Mouse (Mus musculus): ENCODE data around the gene Map4k5. TPM values are rescaled to one million over a fixed set of nuclear protein-coding genes. Genes with fewer than 3 reads are reported as not detected.
A peak's percentile ranks its signal among the peaks of the same experiment; 100 is the strongest.

Gene Map4k5
- polyA plus RNA-seq (2015; fragmentation: Nextera tagmentation; extraction: Ambion mirVana) = 33.6 and 33.9 TPM in 2 replicates

GRCm38 (mm10) chr12:69892371-69893251, at the start of gene Map4k5, which contains the start of gene Atl1:
Gene Map4k5, minus strand, starts transcription at chr12:69893200.
Gene Atl1, plus strand, starts transcription at chr12:69892614.
- Histone ChIP-seq H3K4me3 (peak within 1 kb of the TSS; percentile 81), H3K4me2 (replicated peaks) (peak within 1 kb of the TSS; percentile 55), H3K36me3 (no peaks in the 10 kb centered on the region), H3K9me3 (no peaks in the 10 kb centered on the region), H3K27me3 (no peaks in the 10 kb centered on the region), H3K4me1 (peaks cover 35% of the 10 kb centered on the region), H3K9ac (replicated peaks) (peak within 1 kb of the TSS; percentile 89), H3K27ac (replicated peaks) (peak within 1 kb of the TSS; percentile 91)
- peak; percentile 98 for ATAC-seq (replicated peaks)
- WGBS = under 1% methylated on average over 117 of the region's 118 CpGs

- peaks cover 41% of the 10 kb centered on the region for H3K36me3 ChIP-seq
- H3K27me3 ChIP-seq = no peaks in the 10 kb centered on the region
- no peak overlapping the region for H3K4me2 ChIP-seq (replicated peaks)
- no peak overlapping the region for H3K9ac ChIP-seq (replicated peaks)
- no peaks in the 10 kb centered on the region for H3K9me3 ChIP-seq
- ATAC-seq (replicated peaks) = no peak
- no peak overlapping the region for H3K4me3 ChIP-seq
- H3K27ac ChIP-seq (replicated peaks) = no peak overlapping the region
- 67% methylated on average over 1 of the region's 1 CpGs for WGBS
- no peaks in the 10 kb centered on the region for H3K4me1 ChIP-seq
These were observed 48.8 kb upstream of the Map4k5 start for GRCm38 (mm10) chr12:69941655-69942329.

GRCm38 (mm10) chr12:69939291-69939690, 46.3 kb upstream of the Map4k5 start:
- no peaks in the 10 kb centered on the region for H3K27me3 ChIP-seq
- 59% methylated on average over 2 of the region's 2 CpGs for WGBS
- H3K36me3 ChIP-seq = peaks cover 43% of the 10 kb centered on the region
- H3K4me2 ChIP-seq (replicated peaks) = no peak overlapping the region
- no peaks in the 10 kb centered on the region for H3K9me3 ChIP-seq
- H3K9ac ChIP-seq (replicated peaks) = no peak overlapping the region
- no peaks in the 10 kb centered on the region for H3K4me1 ChIP-seq
- no peak for ATAC-seq (replicated peaks)
- no peak overlapping the region for H3K4me3 ChIP-seq
- H3K27ac ChIP-seq (replicated peaks) = no peak overlapping the region

- Histone ChIP-seq H3K4me2 (replicated peaks) (no peak overlapping the region), H3K27ac (replicated peaks) (no peak overlapping the region), H3K4me1 (no peaks in the 10 kb centered on the region), H3K9ac (replicated peaks) (no peak overlapping the region), H3K27me3 (no peaks in the 10 kb centered on the region), H3K36me3 (peaks cover 48% of the 10 kb centered on the region), H3K9me3 (no peaks in the 10 kb centered on the region), H3K4me3 (no peak overlapping the region)
- WGBS = 34% methylated on average over 5 of the region's 5 CpGs
- ATAC-seq (replicated peaks) = no peak
These were observed 44.7 kb upstream of the Map4k5 start for GRCm38 (mm10) chr12:69937731-69938130.

GRCm38 (mm10) chr12:69926716-69927115, 33.7 kb upstream of the Map4k5 start:
- Histone ChIP-seq H3K36me3 (peaks cover 19% of the 10 kb centered on the region; the same call in 1 of the 2 replicates), H3K27ac (replicated peaks) (no peak overlapping the region), H3K4me3 (no peak overlapping the region), H3K9ac (replicated peaks) (no peak overlapping the region), H3K4me1 (no peaks in the 10 kb centered on the region), H3K9me3 (no peaks in the 10 kb centered on the region), H3K27me3 (no peaks in the 10 kb centered on the region), H3K4me2 (replicated peaks) (no peak overlapping the region)
- 55% methylated on average over 7 of the region's 7 CpGs for WGBS
- ATAC-seq (replicated peaks) = no peak

- Histone ChIP-seq H3K36me3 (peaks cover 9% of the 10 kb centered on the region; the same call in 1 of the 2 replicates), H3K9ac (replicated peaks) (no peak overlapping the region), H3K4me2 (replicated peaks) (no peak overlapping the region), H3K4me3 (no peak overlapping the region), H3K27me3 (no peaks in the 10 kb centered on the region), H3K9me3 (no peaks in the 10 kb centered on the region), H3K4me1 (no peaks in the 10 kb centered on the region), H3K27ac (replicated peaks) (no peak overlapping the region)
- 12% methylated on average over 5 of the region's 5 CpGs for WGBS
- ATAC-seq (replicated peaks) = no peak
These were observed 31.0 kb upstream of the Map4k5 start for GRCm38 (mm10) chr12:69924012-69924411.

GRCm38 (mm10) chr12:69923603-69924002, 30.6 kb upstream of the Map4k5 start:
- H3K4me3 ChIP-seq = no peak overlapping the region
- WGBS = 68% methylated on average over 3 of the region's 3 CpGs
- H3K9me3 ChIP-seq = no peaks in the 10 kb centered on the region
- no peaks in the 10 kb centered on the region for H3K27me3 ChIP-seq
- H3K4me2 ChIP-seq (replicated peaks) = no peak overlapping the region
- no peaks in the 10 kb centered on the region for H3K4me1 ChIP-seq
- no peak overlapping the region for H3K27ac ChIP-seq (replicated peaks)
- no peak for ATAC-seq (replicated peaks)
- peaks cover 9% of the 10 kb centered on the region; the same call in 1 of the 2 replicates for H3K36me3 ChIP-seq
- H3K9ac ChIP-seq (replicated peaks) = no peak overlapping the region

GRCm38 (mm10) chr12:69923128-69923527, 30.1 kb upstream of the Map4k5 start:
- no peaks in the 10 kb centered on the region for H3K4me1 ChIP-seq
- WGBS = 78% methylated on average over 3 of the region's 3 CpGs
- ATAC-seq (replicated peaks) = no peak
- H3K9ac ChIP-seq (replicated peaks) = no peak overlapping the region
- H3K36me3 ChIP-seq = peaks cover 9% of the 10 kb centered on the region; the same call in 1 of the 2 replicates
- H3K4me2 ChIP-seq (replicated peaks) = no peak overlapping the region
- no peak overlapping the region for H3K27ac ChIP-seq (replicated peaks)
- H3K4me3 ChIP-seq = no peak overlapping the region
- H3K9me3 ChIP-seq = no peaks in the 10 kb centered on the region
- no peaks in the 10 kb centered on the region for H3K27me3 ChIP-seq

- WGBS = 81% methylated on average over 1 of the region's 1 CpGs
- Histone ChIP-seq H3K4me3 (no peak overlapping the region), H3K9me3 (no peaks in the 10 kb centered on the region), H3K27me3 (no peaks in the 10 kb centered on the region), H3K27ac (replicated peaks) (no peak overlapping the region), H3K9ac (replicated peaks) (no peak overlapping the region), H3K36me3 (peaks cover 5% of the 10 kb centered on the region; the same call in 1 of the 2 replicates), H3K4me1 (no peaks in the 10 kb centered on the region), H3K4me2 (replicated peaks) (no peak overlapping the region)
- no peak for ATAC-seq (replicated peaks)
These were observed 29.1 kb upstream of the Map4k5 start for GRCm38 (mm10) chr12:69922099-69922498.

- Histone ChIP-seq H3K4me2 (replicated peaks) (no peak overlapping the region), H3K4me1 (no peaks in the 10 kb centered on the region), H3K27me3 (no peaks in the 10 kb centered on the region), H3K27ac (replicated peaks) (no peak overlapping the region), H3K9me3 (no peaks in the 10 kb centered on the region), H3K36me3 (no peaks in the 10 kb centered on the region), H3K9ac (replicated peaks) (no peak overlapping the region), H3K4me3 (no peak overlapping the region)
- WGBS = 86% methylated on average over 2 of the region's 2 CpGs
- no peak for ATAC-seq (replicated peaks)
These were observed 24.9 kb upstream of the Map4k5 start for GRCm38 (mm10) chr12:69917870-69918269.

- ATAC-seq (replicated peaks) = no peak
- no peak overlapping the region for H3K27ac ChIP-seq (replicated peaks)
- H3K4me2 ChIP-seq (replicated peaks) = no peak overlapping the region
- no peak overlapping the region for H3K9ac ChIP-seq (replicated peaks)
- no peaks in the 10 kb centered on the region for H3K9me3 ChIP-seq
- peaks cover 17% of the 10 kb centered on the region; the same call in 1 of the 2 replicates for H3K4me1 ChIP-seq
- no peaks in the 10 kb centered on the region for H3K27me3 ChIP-seq
- WGBS = 92% methylated on average over 7 of the region's 7 CpGs
- H3K36me3 ChIP-seq = no peaks in the 10 kb centered on the region
- H3K4me3 ChIP-seq = no peak overlapping the region
These were observed 19.7 kb upstream of the Map4k5 start for GRCm38 (mm10) chr12:69912737-69913136.

- no peak for ATAC-seq (replicated peaks)
- Histone ChIP-seq H3K9me3 (no peaks in the 10 kb centered on the region), H3K36me3 (no peaks in the 10 kb centered on the region), H3K4me3 (no peak overlapping the region), H3K4me1 (peaks cover 22% of the 10 kb centered on the region), H3K9ac (replicated peaks) (no peak overlapping the region), H3K27ac (replicated peaks) (no peak overlapping the region), H3K4me2 (replicated peaks) (no peak overlapping the region), H3K27me3 (no peaks in the 10 kb centered on the region)
- 85% methylated on average over 7 of the region's 7 CpGs for WGBS
These were observed 18.9 kb upstream of the Map4k5 start for GRCm38 (mm10) chr12:69911906-69912305.
